Mouse (Mus musculus) MN1 (cell line): ENCODE measurements around the gene Rnf157.

Source experiments
- DNase-seq: peaks from one replicate; pipeline ENCODE4 v3.0.0-alpha.2; 2016; ENCODE audit warnings: low spot score

Rnf157 gene

DNA sequence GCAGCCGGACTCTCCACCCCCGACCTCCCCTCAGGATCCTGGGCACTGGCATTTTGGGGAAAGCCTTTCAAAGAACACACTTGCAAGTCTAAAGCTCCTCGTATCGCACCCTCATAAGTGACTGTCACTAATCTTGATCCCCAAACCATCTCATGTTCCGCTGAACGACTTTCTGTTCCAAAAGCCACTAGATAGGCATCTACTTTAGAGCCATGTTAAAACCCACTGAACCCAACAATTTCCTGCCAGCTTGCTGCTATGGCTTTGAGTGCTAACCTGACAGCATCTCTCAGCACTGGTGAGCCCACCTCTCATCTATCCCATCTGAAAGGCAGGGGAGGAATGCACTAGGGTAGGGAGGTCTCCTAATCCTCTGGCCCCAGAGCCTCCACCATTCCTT lies 75.3 kb downstream of the Rnf157 start:
- DNase-seq: no peak

GRCm38 (mm10) chr11:116337000-116337399 lies 75.8 kb downstream of the Rnf157 start:
- no peak for DNase-seq

- DNase-seq: no peak
Observed at GRCm38 (mm10) chr11:116336393-116336792, 76.4 kb downstream of the Rnf157 start.

DNA sequence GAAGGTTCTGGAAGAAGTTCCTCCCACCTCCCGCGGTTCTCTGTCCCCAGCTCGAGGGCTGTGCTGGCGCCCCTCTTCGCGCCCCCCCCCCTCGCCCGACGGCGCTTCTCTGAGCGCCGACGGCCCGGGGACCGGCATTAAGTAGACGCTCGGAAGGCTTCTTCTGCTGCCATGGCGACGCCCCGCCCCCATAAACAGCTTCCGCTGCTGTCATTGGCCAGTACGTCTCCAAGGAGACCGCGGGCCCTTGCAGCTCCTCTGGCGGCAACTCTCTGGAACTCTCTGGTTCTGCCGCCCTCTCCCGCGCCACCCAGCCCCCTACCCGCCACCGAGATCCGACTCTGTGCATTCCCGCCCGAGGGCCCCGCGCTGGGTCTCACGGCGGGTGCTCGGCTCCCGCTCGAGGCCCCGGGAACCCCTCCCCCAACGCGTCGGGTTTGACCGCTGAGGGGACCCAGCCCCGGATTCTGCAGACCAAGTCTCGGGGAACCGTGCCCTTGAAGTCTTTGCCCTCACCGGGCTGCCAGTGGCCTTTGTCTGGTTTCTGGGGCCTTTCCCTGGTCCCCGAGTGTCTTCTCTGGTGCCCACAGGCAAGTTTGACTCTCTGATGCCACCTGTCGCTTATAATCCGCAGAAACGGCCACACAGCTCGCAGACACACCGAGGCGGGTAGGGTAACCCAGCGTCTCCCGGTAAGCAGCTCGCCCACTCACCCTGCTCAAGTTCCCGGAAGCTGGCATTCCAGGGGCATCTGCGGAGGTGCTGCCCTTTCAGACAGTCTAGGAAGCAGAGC lies 77.4 kb downstream of the Rnf157 start, which contains the start of gene Foxj1:
Gene Foxj1, minus strand, starts transcription at position 156 of the 793 bp plus-strand sequence.
- peak; percentile 92 for DNase-seq

GRCm38 (mm10) chr11:116334417-116334782 lies 78.4 kb downstream of the Rnf157 start:
- no peak for DNase-seq

GRCm38 (mm10) chr11:116333526-116334416 lies 79.1 kb downstream of the Rnf157 start:
- no peak for DNase-seq

DNA sequence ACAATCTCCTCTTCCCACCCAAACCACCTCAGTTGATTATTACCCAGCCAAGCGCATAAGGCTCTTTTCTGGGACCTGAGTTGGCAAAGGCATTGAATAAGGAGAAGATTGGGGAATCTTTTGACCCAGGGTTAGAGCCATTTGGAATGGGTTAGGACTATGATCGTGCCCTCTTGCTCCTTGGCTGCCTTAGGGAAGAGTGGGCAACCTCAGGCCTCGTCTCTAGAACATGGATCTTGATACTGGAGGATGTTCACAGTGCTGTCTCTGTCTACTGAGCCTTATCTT lies 79.9 kb downstream of the Rnf157 start:
- DNase-seq: no peak

- DNase-seq: no peak
Observed at GRCm38 (mm10) chr11:116332232-116332982, 80.4 kb downstream of the Rnf157 start.

GRCm38 (mm10) chr11:116330211-116330518 lies 82.7 kb downstream of the Rnf157 start:
- DNase-seq: no peak

DNA sequence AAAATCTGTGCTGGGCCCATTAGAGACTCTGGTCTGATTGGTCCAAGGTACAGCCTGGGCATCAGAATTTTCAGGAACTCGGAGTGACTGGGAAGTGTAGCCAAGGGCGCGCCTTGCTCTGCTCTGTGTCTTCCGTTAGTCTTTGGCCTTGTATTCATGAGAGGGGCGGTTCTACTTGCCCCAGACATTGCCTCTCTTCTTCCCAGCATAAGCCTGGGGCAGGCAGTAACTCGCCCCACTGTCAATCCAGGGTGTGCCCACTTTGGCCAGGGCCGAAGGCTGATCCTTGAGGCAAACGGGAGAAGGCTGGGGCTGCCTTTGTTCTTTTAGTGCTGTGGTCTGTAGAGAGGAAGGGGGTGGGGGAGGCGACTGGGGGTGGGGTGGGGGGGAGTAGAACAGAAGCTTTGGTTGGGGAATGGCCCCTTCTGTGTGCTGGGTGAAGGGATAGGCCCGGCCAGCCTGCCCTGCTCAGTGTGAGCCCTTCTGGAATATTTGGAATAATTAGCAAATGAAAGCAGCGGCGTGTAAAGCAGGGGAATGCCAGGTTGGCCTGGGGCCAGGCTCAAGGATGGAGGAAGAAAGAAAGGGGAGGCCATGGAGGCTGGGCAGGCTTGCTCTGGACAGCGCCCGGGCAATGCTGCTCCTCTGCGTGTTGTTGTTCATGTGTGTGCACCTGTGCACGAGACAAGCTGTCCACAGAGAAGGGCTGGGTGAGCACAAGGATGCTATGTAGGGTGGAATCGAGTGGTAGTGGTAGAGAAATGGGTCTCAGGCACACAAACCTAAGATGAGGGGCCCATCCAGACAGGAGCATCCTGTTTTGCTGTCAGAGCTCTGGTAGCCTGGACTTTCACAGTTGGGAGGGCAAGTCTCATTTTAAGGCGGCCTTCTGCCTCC lies 83.3 kb downstream of the Rnf157 start:
- DNase-seq: peak; percentile 46

DNA sequence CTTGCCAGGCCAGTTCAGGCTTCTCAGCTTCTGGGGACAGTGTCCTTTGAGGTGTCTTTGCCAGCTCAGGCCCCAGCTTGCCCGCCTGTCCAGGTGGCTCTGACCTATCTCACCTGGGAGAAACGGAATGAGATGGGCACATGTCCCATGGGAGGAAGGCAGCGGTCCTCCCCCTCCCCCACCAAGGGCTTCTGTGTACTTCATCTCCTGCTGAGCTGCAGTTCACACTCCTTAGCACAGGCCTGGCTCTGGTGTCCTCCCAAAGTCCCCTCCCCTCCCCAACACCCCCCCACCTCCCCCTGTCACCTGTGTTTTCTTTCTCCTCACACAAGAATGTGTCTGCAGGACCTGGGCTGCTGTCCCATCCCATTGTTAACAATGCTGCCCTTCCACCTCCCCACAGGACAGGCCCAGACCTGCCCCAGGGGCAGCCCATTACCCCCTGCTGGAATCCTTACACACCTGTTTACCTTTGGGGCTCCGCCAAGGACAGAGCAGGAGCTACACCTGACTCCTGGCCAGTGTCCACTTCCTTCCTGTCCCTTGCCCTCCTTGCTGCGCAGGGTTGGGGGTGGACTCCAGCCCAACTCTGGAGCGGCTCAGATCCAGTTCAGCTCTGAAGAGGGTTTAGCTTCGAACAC lies 85.7 kb downstream of the Rnf157 start:
- no peak for DNase-seq

- peak; percentile 78 for DNase-seq
Observed at GRCm38 (mm10) chr11:116318719-116319659, 93.8 kb downstream of the Rnf157 start.

DNA sequence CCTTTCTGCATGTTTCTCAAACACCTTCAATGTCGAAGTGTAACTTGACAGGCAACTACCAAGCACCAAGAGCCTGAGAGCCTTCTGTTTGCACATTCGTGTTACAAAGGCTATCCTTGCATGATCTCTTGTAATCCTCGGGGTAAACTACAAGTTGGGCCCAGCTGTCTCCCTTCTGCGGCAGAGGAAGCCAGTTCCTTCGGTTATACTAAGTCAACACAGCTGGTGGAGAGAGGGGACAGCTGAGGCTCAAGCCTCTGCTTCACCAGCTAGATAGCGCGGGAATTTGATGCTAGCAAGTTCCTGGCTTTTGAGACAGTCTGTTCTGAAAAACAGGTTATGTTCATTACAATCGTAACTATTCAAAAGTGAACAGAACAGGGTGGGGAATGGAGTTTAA lies 100.5 kb downstream of the Rnf157 start:
- DNase-seq: no peak

- peak; percentile 22 for DNase-seq
Observed at GRCm38 (mm10) chr11:116311169-116311568, 101.7 kb downstream of the Rnf157 start.

- DNase-seq: no peak
Observed at GRCm38 (mm10) chr11:116309601-116310000, 103.2 kb downstream of the Rnf157 start.

GRCm38 (mm10) chr11:116307762-116308531 lies 104.9 kb downstream of the Rnf157 start:
- DNase-seq: peak; percentile 61

GRCm38 (mm10) chr11:116307019-116307725 lies 105.7 kb downstream of the Rnf157 start, which contains the start of gene Exoc7:
TSS of gene Exoc7 (minus strand) at chr11:116307233.
- peak; percentile 18 for DNase-seq
